Mouse (Mus musculus) testis, adult 2 months (tissue): ENCODE data around the gene Gm20219.

ENCODE experiments used
- CTCF ChIP-seq: fragments of 200-500 bp; IDR thresholded peaks from 2 replicates; pipeline ENCODE4 v1.5.1; 2012; ENCODE audit warnings: low read depth, mild to moderate bottlenecking, inconsistent platforms, low read length, moderate library complexity; ENCODE audit not compliant: control insufficient read depth, insufficient read depth, insufficient replicate concordance
- POLR2A ChIP-seq: fragments of 200-500 bp; IDR thresholded peaks from 2 replicates; pipeline ENCODE4 v1.6.1; 2012; ENCODE audit warnings: low read depth, mild to moderate bottlenecking, inconsistent platforms, low read length, moderate library complexity; ENCODE audit not compliant: control insufficient read depth

- TF ChIP-seq POLR2A: no peak
- no peak for TF ChIP-seq CTCF
Measured at GRCm38 (mm10) chr17:56514330-56514729, 39.9 kb downstream of the Gm20219 start.
